Mouse (Mus musculus) stomach, postnatal 0 days (tissue): ENCODE results near the gene Cacng2.

Experiments
- CTCF ChIP-seq: IDR thresholded peaks from 2 replicates; pipeline ENCODE4 v1.5.1; 2016; ENCODE audit warnings: antibody characterized with exemption, low read depth, mild to moderate bottlenecking, moderate library complexity
- EP300 ChIP-seq: optimal IDR thresholded peaks from 2 replicates; pipeline ENCODE3; 2016; ENCODE audit warnings: antibody characterized with exemption

DNA sequence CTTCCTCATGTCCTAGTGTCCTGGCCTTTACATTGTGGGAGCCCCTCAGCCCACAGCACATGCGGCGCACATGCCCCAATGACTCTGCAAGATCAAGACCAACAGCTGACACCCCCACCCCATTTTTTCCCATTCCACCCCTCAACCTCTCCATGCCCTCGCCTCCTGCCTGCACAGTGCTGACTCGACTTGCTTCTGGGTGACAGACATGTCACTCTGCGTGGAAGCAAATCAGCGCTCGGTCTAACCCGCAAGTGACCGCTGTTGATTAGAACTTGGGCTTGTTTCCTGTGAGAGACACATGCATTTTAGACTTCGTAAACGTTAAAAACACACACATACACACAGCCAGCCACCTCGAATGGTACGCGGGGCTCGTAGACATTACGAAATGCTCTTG is 2.1 kb downstream of the Cacng2 start:
- TF ChIP-seq CTCF (no peak), EP300 (no peak)
